Mouse (Mus musculus) small intestine, adult 2 months (tissue): ENCODE measurements around the gene C2cd5. TPM values are rescaled to one million over a fixed set of nuclear protein-coding genes. Genes with fewer than 3 reads are reported as not detected.

Experiments
- H3K27ac ChIP-seq: fragments of 200-500 bp; 2 replicates; pipeline ENCODE4 v1.5.1; 2012; ENCODE audit warnings: low read depth, low read length, control low read depth, inconsistent platforms; ENCODE audit not compliant: insufficient read depth
- H3K27me3 ChIP-seq: fragments of 200-500 bp; 2 replicates; pipeline ENCODE4 v1.6.1; 2012; ENCODE audit warnings: mild to moderate bottlenecking, moderate library complexity, low read length, inconsistent platforms; ENCODE audit not compliant: control insufficient read depth, insufficient read depth
- H3K36me3 ChIP-seq: fragments of 200-500 bp; 2 replicates; pipeline ENCODE4 v1.6.1; 2012; ENCODE audit warnings: mild to moderate bottlenecking, low read length, control low read depth, inconsistent platforms; ENCODE audit not compliant: control insufficient read depth, insufficient read depth
- H3K4me1 ChIP-seq: fragments of 200-500 bp; 2 replicates; pipeline ENCODE4 v1.6.1; 2012; ENCODE audit warnings: low read length, inconsistent platforms, mixed read lengths; ENCODE audit not compliant: control insufficient read depth, insufficient read depth, insufficient read length
- H3K4me3 ChIP-seq: fragments of 200-500 bp; 2 replicates; pipeline ENCODE4 v1.5.1; 2012; ENCODE audit warnings: low read depth, mild to moderate bottlenecking, control low read depth, inconsistent platforms, low read length, moderate library complexity
- CTCF ChIP-seq: fragments of 200-500 bp; IDR thresholded peaks from 2 replicates; pipeline ENCODE4 v1.5.1; 2012; ENCODE audit warnings: low read depth, mild to moderate bottlenecking, control low read depth, inconsistent platforms, low read length, moderate library complexity, mixed read lengths; ENCODE audit not compliant: insufficient replicate concordance, insufficient read length; ENCODE audit errors: extremely low read depth
- POLR2A ChIP-seq: fragments of 200-500 bp; IDR thresholded peaks from 2 replicates; pipeline ENCODE4 v1.6.1; 2012; ENCODE audit warnings: low read depth, mild to moderate bottlenecking, control low read depth, inconsistent platforms, low read length, moderate library complexity
- WGBS: fragments of 180-500 bp; shearing (Covaris S2); methylation state at CpG from one replicate; pipeline ENCODE4 v1.1.7; 2018; 5-methylcytosine and 5-hydroxymethylcytosine counted together
- polyA plus RNA-seq: library from polyadenylated mRNA; depleted of rRNA; stranded (reverse); fragments of >200 nt; gene quantifications from 2 replicates; pipeline ENCODE4 v1.2.3, GENCODE M21; 2012

C2cd5 gene
- polyA plus RNA-seq, 1 experiment, result 15.9 TPM

DNA sequence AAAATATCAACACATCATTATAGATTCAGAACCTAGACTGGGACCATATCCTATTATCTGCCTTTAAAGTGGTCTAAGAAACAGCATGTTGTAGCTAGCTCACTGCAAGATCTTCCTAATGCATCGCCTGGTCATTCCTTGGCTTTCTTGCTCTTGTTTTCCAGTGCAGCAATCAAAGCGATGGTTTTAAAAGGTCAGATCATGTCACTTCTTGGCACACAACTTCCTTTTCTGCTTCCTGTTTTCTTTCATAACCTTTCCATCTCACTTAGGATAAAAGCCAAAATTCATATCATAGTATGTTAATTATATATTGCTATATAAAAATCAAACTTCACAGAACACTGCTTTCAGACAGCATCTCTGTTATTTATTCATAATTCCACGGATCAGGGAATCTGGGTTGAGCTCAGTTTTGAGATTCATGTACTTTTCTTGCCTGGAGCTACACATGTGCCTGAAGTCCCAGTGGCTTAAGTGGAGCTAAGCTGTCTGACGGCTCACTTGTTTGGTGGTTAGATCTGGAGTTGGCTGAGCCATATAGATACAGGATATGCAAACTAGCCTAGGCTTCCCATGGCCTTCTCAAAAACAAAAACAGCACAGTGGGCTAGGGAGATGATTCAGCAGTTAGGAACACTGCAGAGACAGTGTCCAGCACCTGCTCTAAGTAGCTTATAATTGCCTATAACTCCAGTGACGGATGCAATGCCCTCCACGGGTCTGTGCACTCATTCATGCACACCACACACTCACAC is 32.1 kb upstream of the C2cd5 start:
- Histone ChIP-seq H3K36me3 (no peaks in the 10 kb centered on the region), H3K27ac (no peak overlapping the region), H3K4me1 (peaks cover 4% of the 10 kb centered on the region; the same call in 1 of the 2 replicates), H3K27me3 (no peaks in the 10 kb centered on the region), H3K4me3 (no peak overlapping the region)
- 60% methylated on average over 6 of the region's 6 CpGs for WGBS
- TF ChIP-seq CTCF, result no peak
- TF ChIP-seq POLR2A, result no peak

DNA sequence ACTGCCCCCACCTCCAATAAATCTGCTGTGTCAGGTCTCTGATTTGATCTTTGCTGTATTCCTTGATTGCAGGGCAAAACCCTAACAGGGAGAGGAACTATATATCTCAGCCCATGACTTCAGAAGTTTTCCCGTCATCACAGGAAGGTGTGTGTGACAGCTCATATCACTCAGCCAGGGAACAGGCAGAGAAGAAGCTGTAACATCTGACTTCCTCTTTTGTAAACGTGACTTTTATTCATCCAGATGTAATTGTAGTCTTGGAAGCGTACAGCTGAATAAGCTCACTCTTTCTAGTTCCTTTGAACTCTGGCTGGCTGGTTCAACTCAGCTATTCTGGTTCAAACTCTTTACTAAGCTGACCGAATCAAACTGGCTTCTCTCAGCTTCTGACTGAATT is 30.5 kb upstream of the C2cd5 start:
- no peak overlapping the region for H3K27ac ChIP-seq
- H3K4me3 ChIP-seq, result no peak overlapping the region
- WGBS, result 81% methylated on average over 4 of the region's 4 CpGs
- no peaks in the 10 kb centered on the region for H3K36me3 ChIP-seq
- TF ChIP-seq CTCF (no peak), POLR2A (no peak)
- H3K4me1 ChIP-seq, result peaks cover 4% of the 10 kb centered on the region; the same call in 1 of the 2 replicates
- H3K27me3 ChIP-seq, result no peaks in the 10 kb centered on the region

DNA sequence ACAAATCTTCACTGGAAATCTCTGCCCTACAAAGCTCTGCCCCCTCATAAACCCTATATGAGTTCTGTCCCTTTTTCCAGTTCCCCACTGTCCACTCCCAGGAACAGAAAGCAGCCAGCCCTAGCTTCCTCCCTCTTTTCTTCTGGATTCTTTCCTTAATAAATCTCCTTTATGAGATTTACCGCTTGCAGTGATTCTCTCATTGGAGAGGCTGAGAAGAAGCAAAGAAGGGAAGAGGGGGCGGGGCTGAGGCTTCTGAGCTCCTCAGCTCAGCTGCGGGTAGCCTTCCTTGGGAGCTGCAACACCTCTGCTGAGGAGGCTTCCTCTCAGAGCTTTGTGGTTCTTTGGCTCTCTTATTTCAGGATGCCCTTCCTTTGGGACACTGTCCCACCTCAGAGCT is 30.0 kb upstream of the C2cd5 start:
- TF ChIP-seq CTCF, result no peak
- no peak for TF ChIP-seq POLR2A
- 89% methylated on average over 3 of the region's 3 CpGs for WGBS
- Histone ChIP-seq H3K27me3 (no peaks in the 10 kb centered on the region), H3K4me1 (peaks cover 4% of the 10 kb centered on the region; the same call in 1 of the 2 replicates), H3K36me3 (no peaks in the 10 kb centered on the region), H3K4me3 (no peak overlapping the region), H3K27ac (no peak overlapping the region)

DNA sequence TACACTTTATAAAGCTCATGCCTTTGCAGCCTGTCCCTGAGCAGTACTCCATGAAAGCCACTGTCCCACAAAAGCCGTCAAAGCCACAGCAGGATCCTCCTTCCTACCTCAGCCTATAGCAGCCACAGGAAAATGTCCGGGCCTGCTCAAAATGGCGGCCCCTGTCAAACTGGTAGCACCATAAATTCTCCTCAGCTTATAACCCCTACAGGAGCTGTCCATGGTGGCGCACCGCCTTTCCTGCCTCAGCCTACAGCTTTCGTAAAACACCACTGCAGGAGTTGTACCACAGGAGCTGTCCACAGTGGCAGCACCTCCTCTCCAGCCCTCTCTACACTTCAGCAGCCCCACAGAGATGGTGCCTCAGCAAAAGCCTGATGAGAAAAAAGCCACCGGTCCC is 29.5 kb upstream of the C2cd5 start:
- no peak overlapping the region for H3K4me3 ChIP-seq
- TF ChIP-seq CTCF (no peak), POLR2A (no peak)
- 89% methylated on average over 7 of the region's 7 CpGs for WGBS
- H3K27me3 ChIP-seq, result no peaks in the 10 kb centered on the region
- peaks cover 4% of the 10 kb centered on the region; the same call in 1 of the 2 replicates for H3K4me1 ChIP-seq
- no peak overlapping the region for H3K27ac ChIP-seq
- H3K36me3 ChIP-seq, result no peaks in the 10 kb centered on the region

DNA sequence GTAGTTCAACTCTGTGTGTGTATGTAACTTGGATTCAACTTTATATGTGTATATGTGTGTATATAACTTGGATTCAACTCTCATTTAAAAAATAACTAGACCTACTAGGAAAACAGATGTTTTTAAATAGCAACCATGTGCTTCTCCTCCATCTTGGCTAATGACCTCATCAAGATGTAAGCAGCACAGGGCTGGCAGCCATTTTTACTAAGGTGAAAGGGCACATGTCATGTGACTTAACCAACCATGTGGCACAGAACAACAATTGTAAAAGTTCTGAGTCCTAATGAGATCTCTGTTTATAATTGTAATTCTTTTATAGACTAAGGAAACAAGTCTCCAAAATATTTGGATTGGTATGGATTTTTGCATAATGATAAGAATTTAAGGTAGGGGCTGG is 25.8 kb upstream of the C2cd5 start:
- Histone ChIP-seq H3K4me1 (no peaks in the 10 kb centered on the region), H3K36me3 (no peaks in the 10 kb centered on the region), H3K4me3 (no peak overlapping the region), H3K27ac (no peak overlapping the region), H3K27me3 (no peaks in the 10 kb centered on the region)
- TF ChIP-seq CTCF (no peak), POLR2A (no peak)

DNA sequence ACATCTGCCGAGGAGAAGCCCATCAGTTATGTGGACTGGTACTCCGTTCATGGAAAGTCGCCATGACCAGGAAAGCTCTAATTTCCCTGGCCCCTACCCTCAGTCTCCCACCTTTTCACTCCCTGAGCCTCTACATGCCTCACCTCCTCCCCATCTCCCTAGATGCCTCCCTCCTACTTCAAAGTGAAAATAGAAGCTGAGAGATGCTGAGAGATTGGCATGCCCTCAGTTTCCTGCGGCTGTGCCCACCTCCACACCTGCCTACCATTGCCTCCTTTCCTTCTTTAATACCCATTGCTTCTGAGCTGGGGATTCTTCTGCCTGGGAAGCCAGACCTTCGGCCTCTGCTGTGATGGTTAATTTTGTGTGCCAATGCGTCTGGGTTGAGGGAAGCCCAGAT is 19.4 kb upstream of the C2cd5 start:
- Histone ChIP-seq H3K36me3 (no peaks in the 10 kb centered on the region), H3K27me3 (no peaks in the 10 kb centered on the region), H3K27ac (no peak overlapping the region), H3K4me1 (peaks cover 2% of the 10 kb centered on the region; the same call in 1 of the 2 replicates), H3K4me3 (no peak overlapping the region)
- TF ChIP-seq CTCF (no peak), POLR2A (no peak)
- 91% methylated on average over 6 of the region's 6 CpGs for WGBS

DNA sequence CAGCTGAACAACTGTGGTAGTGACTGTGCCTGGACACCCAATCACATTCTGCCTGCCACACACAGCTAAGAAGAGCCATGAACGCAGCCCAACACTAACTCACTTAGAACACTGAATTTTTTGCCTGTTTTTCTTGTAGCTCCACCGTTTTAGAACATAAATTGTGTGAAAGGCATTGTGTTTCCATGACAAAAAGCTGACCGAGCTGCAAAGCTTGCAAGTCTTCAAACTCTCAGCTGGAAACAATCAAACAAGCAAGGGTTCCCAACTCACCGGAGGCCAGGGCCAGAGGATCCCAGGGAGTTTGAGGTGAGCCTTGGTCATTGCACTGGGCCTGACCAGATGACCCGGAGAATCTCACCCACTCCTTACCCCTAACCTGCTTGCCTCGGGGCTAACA is 16.8 kb upstream of the C2cd5 start:
- no peak for TF ChIP-seq POLR2A
- no peak for TF ChIP-seq CTCF
- H3K27ac ChIP-seq, result no peak overlapping the region
- no peaks in the 10 kb centered on the region for H3K27me3 ChIP-seq
- no peaks in the 10 kb centered on the region for H3K36me3 ChIP-seq
- H3K4me1 ChIP-seq, result peaks cover 2% of the 10 kb centered on the region; the same call in 1 of the 2 replicates
- 75% methylated on average over 6 of the region's 6 CpGs for WGBS
- H3K4me3 ChIP-seq, result no peak overlapping the region
